Mouse (Mus musculus): Measurements from ENCODE around the gene Olfr913. TPM values are rescaled to one million over a fixed set of nuclear protein-coding genes. Genes with fewer than 3 reads are reported as not detected.

Olfr913 gene
- polyA plus RNA-seq (2012; rRNA removed): not detected in 2 replicates

GRCm38 (mm10) chr9:38592459-38592858 is at the start of gene Olfr913:
Gene Olfr913, plus strand, starts transcription at chr9:38592759.

DNA sequence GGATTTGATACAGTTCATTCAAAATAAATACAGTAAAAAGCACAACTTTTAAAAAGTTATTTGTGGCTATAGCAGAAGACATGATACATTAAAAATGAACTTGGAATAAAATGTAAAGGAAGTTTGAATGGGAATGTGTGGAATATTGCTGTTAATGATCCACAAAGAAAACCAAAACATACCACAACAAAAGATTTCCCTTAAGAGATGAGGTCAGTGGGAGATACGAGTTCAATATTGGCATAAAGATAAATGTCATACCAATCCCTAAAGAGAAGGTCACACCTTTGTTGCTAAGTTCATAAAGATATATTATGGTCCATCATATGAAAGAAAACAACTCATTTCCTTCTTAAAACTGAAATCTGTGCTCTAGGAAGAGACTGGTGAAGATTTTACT is 12.7 kb upstream of the Olfr913 start, which contains the start of gene Olfr912:
Gene Olfr912 (plus strand): TSS at position 301 of the 400 bp plus-strand sequence.

DNA sequence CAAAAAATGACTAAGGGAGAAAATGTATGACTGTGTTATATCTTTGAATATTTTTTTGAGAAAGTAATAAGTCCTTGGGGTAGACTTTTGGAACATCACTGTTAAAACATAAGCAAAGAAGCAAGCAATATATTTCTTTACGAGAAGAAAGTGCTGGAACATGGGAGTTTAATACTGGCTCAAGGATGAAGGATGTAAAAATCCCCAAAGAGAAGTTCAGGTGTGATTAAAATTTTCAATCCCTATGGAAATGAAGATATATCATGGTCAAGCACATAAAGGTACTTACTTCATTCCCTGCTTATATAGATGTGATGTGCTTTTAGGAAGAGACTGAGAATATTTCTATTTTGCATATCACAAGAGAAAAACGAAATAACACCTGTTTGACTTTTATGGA is 12.2 kb downstream of the Olfr913 start, which contains the start of gene Olfr914:
Gene Olfr914 (plus strand): TSS at position 301 of the 400 bp plus-strand sequence.

Other genes starting within 250 kb of the Olfr913 start
- gene Olfr898, start 244.3 kb upstream of the Olfr913 start, polyA plus RNA-seq (2012; rRNA removed): not detected in 2 replicates
- gene Olfr250, start 225.9 kb upstream of the Olfr913 start, polyA plus RNA-seq (2012; rRNA removed): not detected in 2 replicates
- gene Olfr251, start 215.7 kb upstream of the Olfr913 start, polyA plus RNA-seq (2012; rRNA removed): not detected in 2 replicates
- gene Olfr147, start 191.1 kb upstream of the Olfr913 start, polyA plus RNA-seq (2012; rRNA removed): not detected in 2 replicates
- not detected in 2 replicates for gene Olfr901, start 163.3 kb upstream of the Olfr913 start, polyA plus RNA-seq (2012; rRNA removed)
- gene Olfr902, start 145.1 kb upstream of the Olfr913 start, polyA plus RNA-seq (2012; rRNA removed): not detected in 2 replicates
- gene Olfr904, start 129.6 kb upstream of the Olfr913 start, polyA plus RNA-seq (2012; rRNA removed): not detected in 2 replicates
- not detected in 2 replicates for gene Olfr905, start 121.7 kb upstream of the Olfr913 start, polyA plus RNA-seq (2012; rRNA removed)
- not detected in 2 replicates for gene Olfr906, start 105.7 kb upstream of the Olfr913 start, polyA plus RNA-seq (2012; rRNA removed)
- not detected in 2 replicates for gene Olfr907, start 97.0 kb upstream of the Olfr913 start, polyA plus RNA-seq (2012; rRNA removed)
- not detected in 2 replicates for gene Olfr911-ps1, start 71.2 kb upstream of the Olfr913 start, polyA plus RNA-seq (2012; rRNA removed)
- gene Olfr910, start 54.9 kb upstream of the Olfr913 start, polyA plus RNA-seq (2012; rRNA removed): not detected in 2 replicates
- gene Olfr912, start 12.6 kb upstream of the Olfr913 start, polyA plus RNA-seq (2012; rRNA removed): not detected in 2 replicates
- not detected in 2 replicates for gene Olfr914, start 12.3 kb downstream of the Olfr913 start, polyA plus RNA-seq (2012; rRNA removed)
- gene Olfr916, start 67.1 kb downstream of the Olfr913 start, polyA plus RNA-seq (2012; rRNA removed): not detected in 2 replicates
- not detected in 2 replicates for gene Olfr917, start 73.1 kb downstream of the Olfr913 start, polyA plus RNA-seq (2012; rRNA removed)
- gene Olfr918, start 81.8 kb downstream of the Olfr913 start, polyA plus RNA-seq (2012; rRNA removed): not detected in 2 replicates
- gene Olfr919, start 110.9 kb downstream of the Olfr913 start, polyA plus RNA-seq (2012; rRNA removed): not detected in 2 replicates
- 6.4 and 8.9 TPM in 2 replicates for gene Vwa5a, start 125.5 kb downstream of the Olfr913 start, polyA plus RNA-seq (2012; rRNA removed)
- gene Olfr920, start 159.5 kb downstream of the Olfr913 start, polyA plus RNA-seq (2012; rRNA removed): 0.04 and 0.05 TPM in 2 replicates
- not detected in 2 replicates for gene Olfr921, start 180.3 kb downstream of the Olfr913 start, polyA plus RNA-seq (2012; rRNA removed)
- gene Olfr922, start 221.9 kb downstream of the Olfr913 start, polyA plus RNA-seq (2012; rRNA removed): not detected in 2 replicates
- gene Olfr923, start 233.8 kb downstream of the Olfr913 start, polyA plus RNA-seq (2012; rRNA removed): not detected in 2 replicates